Mouse (Mus musculus): ENCODE results near the gene Vps8.

The Vps8 gene

DNA sequence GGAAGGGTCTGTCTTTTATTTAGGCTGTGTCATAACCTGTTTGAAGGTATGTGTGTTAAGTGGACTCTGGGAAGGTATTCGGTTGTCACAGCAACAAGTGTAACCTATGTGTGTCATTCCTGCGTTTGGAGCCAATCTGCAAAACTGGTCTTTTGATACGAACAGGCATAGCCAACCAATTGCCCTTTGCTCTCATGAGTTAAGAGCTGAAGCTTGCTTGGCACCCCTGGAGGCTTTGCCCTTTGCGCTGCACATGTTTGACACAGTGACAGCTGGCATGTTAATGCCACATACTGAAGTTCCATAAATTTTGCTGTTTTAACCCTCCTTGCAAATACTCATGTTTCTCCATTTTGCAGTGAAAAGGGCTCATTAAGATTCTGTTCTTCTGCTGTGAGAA is 126.8 kb downstream of the Vps8 start:
- no peak for DNase-seq (ENCODE audit: low read depth)

DNA sequence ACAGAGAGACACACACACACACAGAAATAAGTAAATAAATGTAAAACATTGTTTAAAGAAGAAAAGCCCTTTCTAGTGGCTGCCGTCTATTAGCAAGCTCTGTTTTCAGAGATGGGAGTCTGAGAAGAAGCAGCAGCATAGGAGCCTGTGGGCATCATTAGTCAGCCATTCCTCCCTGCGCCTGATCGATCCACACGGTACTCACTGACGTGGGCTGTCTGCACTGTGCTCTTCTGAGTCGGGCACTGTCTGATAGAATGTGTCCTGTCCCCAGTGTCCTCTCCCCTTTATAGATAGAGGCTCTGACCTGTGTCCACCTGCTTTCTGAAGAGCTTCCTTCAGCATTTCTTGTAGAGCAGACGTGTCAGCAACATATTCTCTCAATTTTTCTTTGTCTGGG is 127.5 kb downstream of the Vps8 start:
- no peak for DNase-seq (ENCODE audit: low read depth)

- DNase-seq (ENCODE audit: low read depth) = no peak
Measured at GRCm38 (mm10) chr16:21553506-21553905, 130.6 kb downstream of the Vps8 start.

- DNase-seq (ENCODE audit: low read depth) = no peak
Measured at GRCm38 (mm10) chr16:21562625-21563300, 139.8 kb downstream of the Vps8 start.

DNA sequence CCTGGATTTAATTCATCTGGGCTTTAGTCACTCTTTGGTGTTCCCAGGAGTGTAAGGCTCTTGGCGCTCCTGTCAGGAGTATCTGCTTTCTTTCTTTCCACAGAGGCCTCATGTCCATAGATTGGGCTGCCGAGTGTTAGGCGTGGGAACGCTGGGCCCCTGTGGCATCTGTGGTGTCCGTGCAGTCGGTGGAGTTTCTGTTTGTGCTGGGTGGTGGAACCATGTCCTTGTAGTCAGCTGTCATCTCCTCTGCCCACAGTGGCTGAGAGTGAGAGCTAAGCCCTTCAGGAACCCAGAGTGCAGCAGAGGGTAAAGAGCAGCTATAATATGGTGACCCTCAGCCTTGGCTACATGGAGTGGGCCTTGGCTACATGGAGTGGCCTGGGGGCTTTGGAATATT is 140.4 kb downstream of the Vps8 start:
- DNase-seq (ENCODE audit: low read depth) = no peak

GRCm38 (mm10) chr16:21567093-21567492 is 144.2 kb downstream of the Vps8 start:
- no peak for DNase-seq (ENCODE audit: low read depth)

DNA sequence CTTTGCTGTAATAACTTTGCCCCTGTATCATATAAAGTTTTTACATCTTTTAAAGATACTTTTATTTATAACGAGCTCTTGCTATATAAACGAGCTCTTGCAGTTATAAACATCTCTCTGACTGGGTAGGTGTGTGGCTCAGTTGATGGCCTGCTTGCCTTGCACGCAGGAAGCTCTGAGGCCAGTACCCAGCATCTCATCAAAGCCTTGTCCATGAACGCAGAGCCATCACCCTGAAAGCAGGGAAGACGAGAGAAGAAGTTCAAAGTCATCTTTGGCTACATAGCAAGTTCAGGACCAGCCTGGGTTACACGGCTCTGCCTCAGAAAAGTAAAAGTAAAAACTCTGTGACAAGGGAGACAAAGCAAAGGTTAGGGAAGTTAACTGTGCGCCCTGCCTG is 147.0 kb downstream of the Vps8 start:
- no peak for DNase-seq (ENCODE audit: low read depth)

DNA sequence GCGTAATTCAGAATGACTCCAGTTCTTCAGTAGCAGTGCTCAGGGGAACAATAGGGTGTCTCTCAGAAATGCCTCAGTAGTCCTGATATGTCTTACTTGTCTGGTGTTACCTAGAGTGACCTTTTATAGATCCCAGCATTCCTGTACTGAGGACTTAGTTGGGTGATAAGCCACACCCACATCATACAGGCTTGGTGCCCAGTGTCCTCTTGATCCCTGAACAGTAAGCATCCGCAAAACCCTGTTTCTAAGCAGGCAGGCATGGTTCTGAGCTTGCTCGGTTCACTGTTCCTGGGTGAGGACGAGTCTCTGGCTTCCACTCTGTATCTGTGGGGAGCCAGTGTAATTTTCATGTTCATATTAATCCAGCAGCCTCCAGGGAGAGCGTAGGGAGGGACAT is 147.9 kb downstream of the Vps8 start:
- no peak for DNase-seq (ENCODE audit: low read depth)

DNA sequence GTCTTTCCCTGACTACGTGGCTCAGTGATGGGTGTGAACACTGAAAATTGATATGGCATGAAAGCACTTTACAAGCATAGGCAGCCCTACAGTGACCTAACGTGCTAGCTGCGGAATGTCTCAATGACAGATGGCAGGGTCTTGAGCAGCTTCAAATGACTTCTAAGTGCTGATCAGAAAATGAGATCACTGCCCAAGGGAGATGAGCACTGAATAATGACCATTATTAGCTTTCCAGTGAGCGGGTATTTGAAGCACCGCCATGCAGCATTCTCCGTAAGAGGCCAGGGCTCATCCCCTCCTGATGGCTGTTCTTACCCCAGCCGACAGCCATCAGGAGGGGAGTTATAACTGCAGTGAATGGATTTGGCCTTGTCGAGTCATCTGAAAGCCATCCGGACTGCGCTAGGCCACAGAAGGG is 153.1 kb downstream of the Vps8 start:
- DNase-seq (ENCODE audit: low read depth) = no peak

- DNase-seq (ENCODE audit: low read depth) = no peak
Measured at GRCm38 (mm10) chr16:21589110-21589509, 166.2 kb downstream of the Vps8 start.

- DNase-seq (ENCODE audit: low read depth) = peak; percentile 5
Measured at GRCm38 (mm10) chr16:21590806-21591205, 167.9 kb downstream of the Vps8 start.

GRCm38 (mm10) chr16:21591511-21591910 is 168.6 kb downstream of the Vps8 start:
- no peak for DNase-seq (ENCODE audit: low read depth)

DNA sequence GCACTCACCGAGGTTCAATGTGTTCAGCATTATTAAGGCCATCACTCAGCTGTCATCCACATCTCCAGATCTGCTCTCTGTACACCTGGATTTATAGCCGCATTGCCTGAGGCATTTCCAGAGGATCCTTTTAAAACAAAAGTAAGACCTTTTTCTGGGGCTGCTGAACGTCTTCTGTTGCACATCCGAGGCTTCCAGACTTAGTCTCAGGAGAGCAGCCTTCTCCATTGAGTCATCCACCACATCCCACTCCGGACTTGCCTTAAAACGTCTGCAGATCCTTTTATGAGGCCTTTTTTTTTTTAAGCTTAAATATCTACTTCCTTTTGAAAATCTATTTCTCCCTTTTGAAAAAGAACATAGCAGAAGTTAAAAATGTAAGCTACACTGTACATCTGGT is 172.6 kb downstream of the Vps8 start:
- DNase-seq (ENCODE audit: low read depth) = no peak

DNA sequence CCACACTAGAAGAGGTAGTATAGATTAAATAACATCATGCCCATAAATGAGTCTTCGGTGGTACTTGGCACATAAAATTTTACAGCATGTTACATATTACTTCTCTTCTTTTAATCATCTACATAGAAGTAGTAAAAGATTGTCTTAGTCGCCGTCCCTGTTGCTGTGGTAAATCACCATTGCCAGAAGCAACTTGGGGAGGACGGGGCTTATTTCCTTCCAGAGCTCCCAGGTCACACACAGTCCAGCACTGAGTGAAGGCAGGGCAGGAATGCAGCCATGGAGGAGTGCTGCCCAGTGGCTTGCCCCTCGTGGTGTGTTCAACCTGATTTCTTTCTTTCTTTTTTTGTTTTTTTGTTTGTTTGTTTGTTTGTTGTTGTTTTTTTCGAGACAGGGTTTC is 181.4 kb downstream of the Vps8 start:
- DNase-seq (ENCODE audit: low read depth) = no peak

- no peak for DNase-seq (ENCODE audit: low read depth)
Measured at GRCm38 (mm10) chr16:21606249-21607020, 183.5 kb downstream of the Vps8 start.

- DNase-seq (ENCODE audit: low read depth) = no peak
Measured at GRCm38 (mm10) chr16:21607021-21607650, 184.2 kb downstream of the Vps8 start.

DNA sequence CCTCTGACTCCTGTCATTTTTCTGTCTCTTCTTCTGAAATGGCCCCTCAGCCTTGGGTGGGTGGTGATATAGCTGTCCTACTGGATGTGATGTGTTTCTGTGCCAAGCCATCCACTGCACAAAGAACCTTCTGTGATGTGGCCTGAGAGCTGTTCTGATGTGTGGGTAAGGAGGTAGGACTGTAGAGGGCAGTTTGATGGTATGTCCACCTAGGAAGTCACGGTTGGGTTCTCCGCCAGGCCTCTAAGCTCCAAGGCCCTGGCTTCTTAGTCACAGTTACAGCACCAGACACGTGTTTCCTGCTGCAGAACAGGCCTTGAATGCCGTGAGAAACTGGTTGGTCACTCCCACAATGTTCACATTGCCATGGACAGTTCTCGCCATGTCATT is 184.7 kb downstream of the Vps8 start:
- DNase-seq (ENCODE audit: low read depth) = no peak

- DNase-seq (ENCODE audit: low read depth) = no peak
Measured at GRCm38 (mm10) chr16:21608176-21608865, 185.4 kb downstream of the Vps8 start.

DNA sequence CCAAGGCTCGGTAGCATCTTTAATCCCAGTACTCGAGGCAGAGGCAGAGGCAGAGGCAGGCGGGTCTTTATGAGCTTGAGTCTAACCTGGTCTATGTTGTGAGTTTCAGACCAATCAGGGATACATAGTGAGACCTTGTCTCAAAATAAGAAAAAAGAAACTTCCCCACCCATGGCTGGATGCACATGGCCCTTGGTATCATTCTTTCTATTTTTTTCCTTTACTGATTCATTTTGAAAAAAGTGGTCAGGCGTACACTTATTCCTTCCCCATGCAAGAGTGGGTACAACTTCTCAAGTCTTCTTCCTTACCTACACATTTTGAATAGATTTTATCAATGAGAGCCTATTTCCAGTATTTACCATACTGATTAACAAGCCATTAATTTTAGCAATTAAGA is 187.6 kb downstream of the Vps8 start:
- no peak for DNase-seq (ENCODE audit: low read depth)

- peak; percentile 47 for DNase-seq (ENCODE audit: low read depth)
Measured at GRCm38 (mm10) chr16:21615802-21616201, 192.9 kb downstream of the Vps8 start.

GRCm38 (mm10) chr16:21620630-21621029 is 197.7 kb downstream of the Vps8 start:
- DNase-seq (ENCODE audit: low read depth) = no peak

GRCm38 (mm10) chr16:21625784-21626634 is 203.1 kb downstream of the Vps8 start:
- DNase-seq (ENCODE audit: low read depth) = no peak

All from naive thymus-derived CD4-positive, alpha-beta T cell, adult 2 months (primary cell).